Mouse (Mus musculus): ENCODE measurements around the gene Wdr45b. TPM values are rescaled to one million over a fixed set of nuclear protein-coding genes. Genes with fewer than 3 reads are reported as not detected.
"Not testable (repeated sequence)": the region's sequence is repeated elsewhere in the genome, so short reads cannot be mapped to it uniquely, and the experiment has no call there.

The Wdr45b gene
- 10 to 100 TPM; 42.0 to 43.6 TPM for total RNA-seq (2021)
- long read RNA-seq, experiment 1, transcript Wdr45b-201 (10 exons, 2,321 nt) = major isoform, 100 of 116 reads
- long read RNA-seq, experiment 1, partial matches to known transcripts = 3 of 116 reads
- long read RNA-seq, experiment 1, other reads (novel, unspliced or antisense) = 13 of 116 reads
- long read RNA-seq, experiment 2, transcript Wdr45b-201 (10 exons, 2,321 nt) = major isoform, 100 of 115 reads
- long read RNA-seq, experiment 2, partial matches to known transcripts = 3 of 115 reads
- long read RNA-seq, experiment 2, other reads (novel, unspliced or antisense) = 12 of 115 reads

DNA sequence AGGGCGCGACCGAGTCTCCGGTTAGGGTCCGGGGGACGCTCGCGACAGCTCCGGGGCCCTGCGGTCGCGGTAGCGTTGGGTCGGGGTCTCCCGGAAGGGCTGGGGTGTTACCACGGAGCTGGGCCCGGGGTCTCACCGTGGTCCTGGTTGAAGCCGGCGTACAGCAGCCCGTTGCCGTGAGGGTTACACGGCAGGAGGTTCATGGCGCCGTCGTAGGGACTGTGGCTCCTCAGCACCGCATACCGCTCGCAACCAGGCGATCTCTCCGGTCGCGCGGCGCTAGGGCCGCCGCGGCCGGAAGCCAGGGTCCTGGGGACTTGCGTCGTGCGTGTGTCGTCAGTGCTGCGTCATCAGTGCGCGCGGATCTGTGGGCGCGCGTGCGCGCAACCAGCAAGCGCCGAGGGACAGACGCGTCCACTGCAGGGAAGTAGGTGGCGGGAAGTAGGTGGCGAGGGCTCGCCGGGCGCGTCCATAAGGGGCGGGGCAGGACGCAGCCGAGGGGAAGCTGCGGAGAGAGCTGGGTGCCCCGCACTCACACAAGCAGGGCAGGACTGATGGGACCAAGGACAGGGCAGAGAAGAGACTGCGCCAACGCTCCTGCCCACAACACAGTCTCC lies at the start of gene Wdr45b:
Gene Wdr45b, minus strand, starts transcription at position 355 of the 617 bp plus-strand sequence.
- DNase-seq = peak; percentile 98 to 99
- intact Hi-C loops (cut with DNase I) = loop anchor here (5.0 kb wide), 1 partner anchor 68 kb away; the partner anchor contains the start of gene Fn3krp

DNA sequence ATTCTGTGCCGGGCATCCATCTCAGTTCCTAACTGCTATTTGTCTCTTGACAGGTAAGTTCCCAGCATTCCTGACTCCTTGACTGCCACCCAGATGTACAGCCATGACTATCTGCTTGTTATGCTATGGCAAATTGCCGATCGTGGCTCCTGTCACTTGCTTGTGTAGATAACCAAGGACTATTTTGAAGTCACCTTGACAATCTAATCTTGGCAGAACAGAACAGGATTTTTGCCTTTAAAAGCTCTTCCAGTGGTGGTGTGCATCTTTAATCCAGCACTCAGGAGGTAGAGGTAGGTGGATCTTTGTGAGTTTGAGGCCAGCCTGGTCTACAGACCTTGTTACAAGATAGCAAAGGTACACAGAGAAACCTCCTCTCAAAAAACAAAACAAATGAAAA lies 38.2 kb upstream of the Wdr45b start:
- intact Hi-C loops (cut with DNase I) = no loop called here
- no peak for DNase-seq

DNA sequence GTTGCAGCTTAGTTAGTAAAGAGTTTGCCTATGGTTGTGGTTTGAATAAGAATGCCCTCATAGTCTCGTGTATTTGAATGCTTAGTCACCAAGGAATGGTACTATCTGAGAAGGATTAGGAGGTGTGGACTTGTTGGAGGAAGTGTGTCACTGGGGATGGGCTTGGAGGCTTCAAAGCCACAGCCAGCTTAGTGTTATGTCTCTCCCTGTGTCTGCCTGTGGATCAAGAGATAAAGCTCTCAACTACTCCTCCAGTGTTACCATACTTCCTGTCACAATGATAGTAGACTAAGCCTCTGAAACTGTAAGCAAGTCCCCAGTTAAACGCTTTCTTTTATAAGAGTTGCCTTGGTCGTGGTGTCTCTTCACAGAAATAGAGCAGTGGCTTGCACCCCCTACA lies 36.5 kb upstream of the Wdr45b start:
- DNase-seq = no peak
- intact Hi-C loops (cut with DNase I) = no loop called here

DNA sequence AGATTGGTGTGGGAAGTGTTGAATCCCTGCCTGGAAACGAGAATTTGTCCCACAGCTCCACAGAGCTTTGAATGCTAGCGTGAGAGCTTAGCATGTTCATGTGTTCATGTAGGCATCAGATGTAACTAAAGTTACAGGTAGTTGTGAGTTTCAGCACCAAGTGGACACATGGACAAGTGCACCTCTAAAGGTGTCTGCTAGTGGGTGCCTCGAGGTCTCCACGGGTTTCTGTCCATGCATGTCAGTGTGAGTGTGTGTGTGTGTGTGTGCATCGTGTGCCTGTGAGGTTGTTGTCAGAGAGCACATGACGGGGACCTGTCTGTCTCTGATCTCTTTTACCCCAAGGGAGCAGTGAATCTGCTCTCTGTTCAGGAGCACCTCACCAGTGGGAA lies 34.3 kb upstream of the Wdr45b start:
- DNase-seq = no peak
- intact Hi-C loops (cut with DNase I) = loop anchor here (2.0 kb wide), 1 partner anchor 30 kb away; no protein-coding TSS in a partner anchor

DNA sequence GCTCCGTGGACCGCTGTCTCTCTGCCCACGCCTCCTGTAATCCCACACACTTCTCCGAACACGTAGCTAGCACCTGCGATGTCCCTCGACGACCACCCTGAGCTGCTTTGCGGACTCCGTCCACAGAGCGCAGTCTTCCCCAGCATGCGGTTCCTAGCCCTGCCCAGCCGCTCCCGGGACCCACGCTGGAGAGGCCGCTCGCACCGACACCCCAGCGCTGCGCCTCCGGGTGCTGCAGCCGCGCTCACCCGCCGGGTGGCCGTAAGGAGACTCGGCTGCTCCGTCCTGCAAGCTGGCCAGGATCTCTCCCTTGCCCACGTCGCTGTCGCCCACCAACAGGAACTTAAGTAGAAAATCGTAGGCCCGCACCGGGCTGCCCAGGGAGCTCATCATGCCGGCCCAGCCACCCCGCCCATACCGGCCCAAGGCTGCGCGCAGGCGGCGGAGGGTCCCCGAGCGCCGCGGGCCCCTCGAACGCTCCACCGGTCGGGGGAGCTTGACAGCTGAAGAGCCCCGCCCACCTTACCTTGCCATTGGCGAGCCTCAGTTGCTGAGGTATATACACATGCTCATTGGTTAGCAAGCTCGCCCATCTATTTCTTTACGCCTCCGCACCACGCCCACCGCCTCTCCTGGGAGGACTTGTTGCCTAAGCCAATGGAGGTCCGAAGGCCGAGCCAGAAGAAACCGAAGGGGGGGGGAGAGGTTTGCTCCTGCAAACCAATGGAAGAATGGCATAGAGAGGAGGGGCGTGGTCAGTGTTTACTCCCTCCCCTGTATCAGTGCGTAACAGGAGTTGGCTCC lies 33.7 kb upstream of the Wdr45b start, which contains the start of gene Rab40b:
Gene Rab40b, minus strand, starts transcription at position 502 of the 804 bp plus-strand sequence.
- intact Hi-C loops (cut with DNase I) = loop anchor here (2.0 kb wide), 1 partner anchor 31 kb away; no protein-coding TSS in a partner anchor

DNA sequence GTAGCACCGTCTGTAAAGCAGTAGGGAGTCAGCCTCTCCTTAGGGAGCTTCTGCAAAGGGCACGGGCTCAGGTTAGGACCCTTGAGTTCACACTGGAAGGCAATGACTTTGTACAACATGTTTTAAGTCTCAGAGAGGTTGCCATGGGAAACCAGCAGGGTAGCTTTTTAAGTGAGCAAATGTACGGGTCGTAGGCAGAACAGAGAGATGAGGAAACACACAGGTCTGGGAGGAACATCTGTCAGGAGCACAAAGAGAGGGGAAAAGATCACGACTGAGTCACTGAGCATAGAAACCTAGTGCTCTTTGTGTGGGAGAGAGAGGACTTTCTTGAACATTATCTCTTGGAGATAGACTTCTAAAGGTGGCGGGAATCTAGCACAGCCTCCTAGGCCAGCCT lies 26.0 kb upstream of the Wdr45b start:
- intact Hi-C loops (cut with DNase I) = no loop called here
- no peak for DNase-seq

More for the DNA sequence above, 33.7 kb upstream of the Wdr45b start, which contains the start of gene Rab40b:
- peak; percentile 87 to 88 for DNase-seq

DNA sequence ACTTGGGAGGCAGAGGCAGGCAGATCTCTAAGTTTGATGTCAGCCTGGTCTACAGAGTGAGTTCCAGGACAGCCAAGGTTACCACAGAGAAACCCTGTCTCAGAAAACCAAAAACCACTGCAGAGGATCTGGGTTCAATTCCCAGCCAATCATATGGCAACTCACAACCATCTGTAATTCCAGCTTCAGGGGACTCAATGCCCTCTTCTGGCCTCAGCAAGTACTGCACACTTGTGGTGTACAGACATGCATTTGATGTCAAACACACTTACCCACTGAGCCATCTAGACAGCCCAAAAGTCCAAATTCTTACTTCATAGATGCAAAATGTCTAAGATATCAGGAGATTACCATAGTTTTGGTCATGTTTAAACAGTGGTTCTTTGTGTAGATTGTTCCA lies 24.4 kb upstream of the Wdr45b start:
- no peak for DNase-seq
- intact Hi-C loops (cut with DNase I) = no loop called here

DNA sequence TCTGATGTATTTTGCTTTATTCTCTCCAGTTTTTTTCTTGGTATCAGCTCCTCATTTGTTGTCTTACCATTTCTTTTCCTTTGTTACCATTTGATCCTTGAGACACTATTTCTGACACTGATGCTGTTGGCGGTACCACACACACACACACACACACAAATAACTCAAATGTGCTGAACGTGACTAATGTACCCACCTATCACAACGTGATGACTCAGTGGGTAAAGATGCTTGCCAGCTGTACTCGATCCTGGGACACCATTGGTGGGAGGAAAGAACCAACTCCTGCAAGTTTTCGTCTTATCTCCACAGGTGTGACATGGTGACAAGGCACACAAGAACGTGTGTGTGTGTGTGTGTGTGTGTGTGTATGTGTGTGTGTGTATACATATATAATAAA lies 19.1 kb upstream of the Wdr45b start:
- no peak for DNase-seq
- intact Hi-C loops (cut with DNase I) = no loop called here

DNA sequence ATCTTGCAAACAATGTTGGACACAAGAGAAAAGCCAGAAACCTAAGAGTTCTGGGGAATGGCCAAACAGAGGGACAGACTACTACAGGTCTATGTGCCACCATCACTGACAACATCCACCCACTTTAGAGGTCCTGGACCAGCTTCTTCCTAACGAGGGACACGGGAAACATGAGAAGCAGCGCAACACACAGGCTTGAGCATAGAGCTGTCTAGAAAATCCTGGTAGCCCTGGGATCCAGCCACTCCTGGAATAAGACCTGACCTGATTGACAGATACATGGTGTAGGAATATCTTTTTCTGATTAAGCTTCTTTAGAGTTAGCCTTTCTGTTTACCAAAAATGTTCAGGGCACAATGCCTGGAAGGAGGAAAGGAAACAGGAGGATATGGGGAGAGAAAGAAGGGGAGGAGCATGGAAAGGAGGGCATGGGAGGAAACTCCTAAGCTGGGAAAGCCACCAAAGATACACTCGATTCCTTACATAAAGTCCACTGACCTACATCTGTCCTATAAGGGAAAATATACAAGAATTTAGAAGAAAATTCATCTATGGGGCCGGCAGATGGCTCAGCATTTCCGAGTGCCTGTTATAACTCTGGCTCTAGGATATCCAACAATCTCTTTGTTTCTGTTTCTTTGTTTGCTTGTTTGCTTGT lies 16.2 kb upstream of the Wdr45b start:
- intact Hi-C loops (cut with DNase I) = no loop called here
- DNase-seq = no peak

DNA sequence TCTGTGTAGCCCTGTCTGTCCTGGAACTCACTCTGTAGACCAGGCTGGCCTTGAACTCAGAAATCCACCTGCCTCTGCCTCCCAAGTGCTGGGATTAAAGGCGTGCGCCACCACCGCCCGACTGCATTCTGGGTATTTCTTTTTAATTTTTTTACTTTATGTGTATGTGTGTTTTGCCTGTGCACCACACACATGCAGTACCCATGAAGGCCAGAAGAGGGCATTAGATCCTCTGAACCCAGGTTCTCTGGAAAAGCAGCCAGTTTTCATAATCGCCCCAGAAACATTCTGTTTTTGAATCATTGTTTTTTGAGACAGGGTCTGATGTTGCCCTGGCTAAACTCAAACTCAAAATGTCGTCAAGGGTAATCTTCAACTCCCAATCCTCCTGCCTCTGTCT lies 15.4 kb upstream of the Wdr45b start:
- intact Hi-C loops (cut with DNase I) = no loop called here

DNA sequence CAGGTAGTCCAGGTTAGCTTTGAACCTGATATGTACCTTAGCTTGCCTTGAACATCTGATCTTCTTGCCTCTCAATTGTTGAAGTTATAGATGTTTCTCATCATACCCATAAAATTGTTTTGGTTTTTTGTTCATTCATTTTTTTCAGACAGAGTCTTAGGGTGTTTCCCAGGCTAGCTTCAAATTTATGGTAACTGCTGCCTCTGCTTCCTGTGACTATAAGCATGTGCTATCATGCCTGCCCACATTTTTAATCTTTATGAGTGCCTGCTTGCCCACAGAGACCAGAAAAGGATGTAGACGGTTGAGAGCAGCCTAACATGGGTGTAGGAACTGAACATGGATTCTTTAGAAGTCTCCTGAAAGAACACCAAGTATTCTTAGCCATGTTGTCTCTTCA lies 14.5 kb upstream of the Wdr45b start:
- intact Hi-C loops (cut with DNase I) = no loop called here
- DNase-seq = no peak

More for the DNA sequence above, 15.4 kb upstream of the Wdr45b start:
- DNase-seq = peak; percentile 11 to 37

DNA sequence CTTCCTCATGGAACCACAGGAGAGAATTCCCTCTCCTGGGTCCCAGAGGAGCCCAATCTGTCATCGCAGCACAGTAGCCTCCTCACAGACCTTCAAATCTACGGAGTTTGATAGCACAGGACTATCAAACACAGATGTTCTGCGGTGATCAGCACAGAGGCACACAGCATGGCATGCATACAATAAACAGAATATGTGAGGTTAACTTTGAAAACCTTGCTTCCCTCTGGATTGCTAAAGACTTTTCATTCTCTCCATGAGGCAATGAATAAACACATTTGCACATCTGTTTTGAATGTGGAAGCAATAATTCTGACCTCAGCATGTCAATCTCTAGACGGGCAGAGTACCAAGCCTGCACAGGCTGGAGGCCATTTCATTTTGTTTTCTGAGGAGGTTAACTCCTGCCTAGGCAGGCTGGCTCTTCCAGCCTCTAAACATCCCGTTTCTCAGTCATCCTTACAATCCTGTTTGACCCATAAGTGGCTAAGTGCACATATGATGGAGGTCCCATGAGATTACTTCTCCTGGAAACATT lies 13.0 kb upstream of the Wdr45b start:
- peak in 1 of 2 experiments; percentile 18 for DNase-seq
- intact Hi-C loops (cut with DNase I) = no loop called here

DNA sequence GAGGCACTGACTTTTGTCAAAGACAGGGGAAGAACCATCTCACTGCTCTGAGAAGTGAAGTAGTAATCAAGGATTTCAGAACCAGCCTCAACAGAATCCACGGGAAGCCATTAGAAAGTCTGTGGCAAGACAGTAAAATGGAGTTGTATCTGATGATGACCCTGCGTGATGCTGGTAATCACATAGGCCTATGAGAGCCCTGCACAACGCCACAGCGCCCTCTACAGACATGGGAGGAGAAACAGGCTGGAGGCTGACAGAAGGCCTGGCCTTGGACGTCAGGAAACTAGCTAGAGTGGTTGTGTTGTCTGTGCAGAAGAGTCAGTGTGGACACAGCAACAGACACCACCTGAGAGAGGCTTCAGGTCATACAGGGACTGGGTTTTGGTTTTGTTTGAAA lies 8.0 kb upstream of the Wdr45b start:
- intact Hi-C loops (cut with DNase I) = no loop called here

DNA sequence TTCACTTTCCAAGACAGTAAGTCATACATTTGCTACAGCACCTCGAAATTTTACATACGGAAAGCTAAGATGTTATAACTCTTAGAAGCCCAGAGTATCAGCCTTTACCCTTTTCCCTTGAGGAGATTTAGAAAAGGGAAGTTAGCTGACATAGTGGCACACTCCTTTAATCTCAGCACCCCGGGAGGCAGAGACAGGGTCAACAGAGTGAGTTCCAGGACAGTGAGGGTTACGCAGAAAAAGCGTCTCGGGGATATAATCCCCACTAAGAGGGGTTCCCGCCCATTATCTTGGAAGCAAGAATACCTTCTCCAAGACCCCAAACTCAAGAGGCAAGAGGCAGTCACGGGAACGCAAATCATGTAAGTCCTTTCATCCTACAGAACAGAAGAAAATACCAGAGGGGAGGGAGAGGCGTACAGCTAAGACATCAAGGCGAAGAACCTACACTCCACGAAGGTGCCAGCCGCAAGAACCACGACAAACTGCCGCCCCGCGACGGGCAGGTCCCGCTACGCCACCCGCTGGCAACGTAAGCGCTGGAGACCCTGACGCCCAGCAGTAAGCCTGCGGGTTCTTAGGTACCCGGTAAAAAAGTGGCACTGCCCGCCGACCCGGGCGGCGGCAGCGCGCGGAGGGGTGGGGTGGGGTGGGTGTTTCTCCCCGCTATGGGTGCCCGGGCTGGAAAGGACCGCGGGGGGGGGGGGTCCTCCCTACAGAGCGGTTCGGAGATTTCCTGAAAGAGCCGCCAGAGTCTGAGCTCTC lies 737 bp downstream of the Wdr45b start:
- intact Hi-C loops (cut with DNase I) = loop anchor here (5.0 kb wide), 1 partner anchor 69 kb away; the partner anchor contains the start of gene Fn3krp
- peak; percentile 28 to 49 for DNase-seq

More for the DNA sequence above, 8.0 kb upstream of the Wdr45b start:
- peak; percentile 25 to 28 for DNase-seq

DNA sequence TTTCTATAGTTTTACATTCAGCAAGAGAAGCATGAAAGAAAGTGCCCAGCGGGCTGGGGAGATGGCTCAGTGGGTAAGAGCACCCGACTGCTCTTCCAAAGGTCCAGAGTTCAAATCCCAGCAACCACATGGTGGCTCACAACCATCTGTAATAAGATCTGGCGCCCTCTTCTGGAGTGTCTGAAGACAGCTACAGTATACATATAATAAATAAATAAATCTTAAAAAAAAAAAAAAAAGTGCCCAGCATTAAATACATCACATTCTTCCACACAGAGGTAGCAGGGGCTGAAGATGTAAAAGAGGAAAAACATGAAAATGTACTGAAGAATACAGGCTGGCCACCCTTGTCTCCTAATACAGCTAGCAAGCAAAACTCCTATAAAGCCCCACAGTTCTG lies 5.5 kb downstream of the Wdr45b start:
- intact Hi-C loops (cut with DNase I) = loop anchor here (5.0 kb wide), 1 partner anchor 86 kb away; no protein-coding TSS in a partner anchor
- DNase-seq = not testable (repeated sequence)

DNA sequence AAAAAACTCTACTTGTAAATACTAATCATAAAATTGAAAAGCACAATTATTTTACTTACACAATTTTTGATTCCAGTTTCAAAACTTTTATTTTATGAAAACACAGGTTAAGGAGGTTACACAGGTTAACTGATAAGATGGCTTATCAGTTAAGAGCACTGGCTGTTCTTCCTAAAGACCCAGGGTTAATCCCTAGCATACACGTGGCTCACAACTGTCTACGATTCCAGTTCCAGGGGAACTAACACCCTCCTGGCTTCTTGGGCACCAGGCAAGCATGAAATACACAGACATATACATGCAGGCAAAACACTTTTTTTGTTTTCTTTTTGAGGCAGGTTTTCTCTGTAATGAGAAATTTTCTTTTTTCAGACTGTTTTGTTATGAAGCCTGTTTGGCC lies 6.1 kb downstream of the Wdr45b start:
- DNase-seq = no peak
- intact Hi-C loops (cut with DNase I) = loop anchor here (5.0 kb wide), 1 partner anchor 86 kb away; no protein-coding TSS in a partner anchor

DNA sequence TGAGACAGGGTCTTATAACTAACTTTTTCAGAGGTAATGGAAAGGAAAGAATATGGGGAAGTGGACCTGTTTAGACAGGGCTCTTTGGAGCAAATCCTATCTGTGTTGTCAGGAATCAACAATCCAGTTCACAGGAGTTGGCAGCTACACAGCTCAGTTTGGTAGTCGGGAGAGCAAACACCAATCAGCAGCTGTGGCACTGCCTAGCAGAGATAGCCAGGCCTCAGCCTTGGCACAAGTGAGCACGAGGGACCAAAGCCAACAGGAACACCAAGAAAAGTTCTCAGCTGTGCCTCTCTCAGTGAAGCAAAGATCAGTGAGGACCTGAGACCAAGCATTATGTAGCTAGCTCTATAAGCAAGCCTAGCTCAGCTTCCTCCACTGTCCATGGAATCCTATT lies 7.2 kb downstream of the Wdr45b start:
- intact Hi-C loops (cut with DNase I) = loop anchor here (5.0 kb wide), 1 partner anchor 85 kb away; no protein-coding TSS in a partner anchor
- peak; percentile 46 to 67 for DNase-seq

DNA sequence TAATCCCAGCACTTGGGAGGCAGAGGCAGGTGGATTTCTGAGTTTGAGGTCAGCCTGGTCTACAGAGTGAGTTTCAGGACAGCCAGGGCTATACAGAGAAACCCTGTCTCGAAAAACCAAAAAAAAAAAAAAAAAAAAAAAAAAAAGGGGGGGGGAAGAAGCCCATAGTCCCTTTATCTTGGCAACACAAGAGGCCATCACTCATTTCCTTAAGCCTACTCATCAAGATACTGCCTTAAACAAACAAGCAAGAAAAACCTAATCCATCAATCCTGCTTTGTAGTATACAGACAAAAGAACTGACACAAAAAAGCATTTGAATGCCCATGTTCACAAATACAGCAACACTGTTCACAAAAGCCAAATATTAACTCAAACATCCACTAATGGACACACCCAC lies 11.8 kb downstream of the Wdr45b start:
- intact Hi-C loops (cut with DNase I); DNase-seq: not testable (repeated sequence)

DNA sequence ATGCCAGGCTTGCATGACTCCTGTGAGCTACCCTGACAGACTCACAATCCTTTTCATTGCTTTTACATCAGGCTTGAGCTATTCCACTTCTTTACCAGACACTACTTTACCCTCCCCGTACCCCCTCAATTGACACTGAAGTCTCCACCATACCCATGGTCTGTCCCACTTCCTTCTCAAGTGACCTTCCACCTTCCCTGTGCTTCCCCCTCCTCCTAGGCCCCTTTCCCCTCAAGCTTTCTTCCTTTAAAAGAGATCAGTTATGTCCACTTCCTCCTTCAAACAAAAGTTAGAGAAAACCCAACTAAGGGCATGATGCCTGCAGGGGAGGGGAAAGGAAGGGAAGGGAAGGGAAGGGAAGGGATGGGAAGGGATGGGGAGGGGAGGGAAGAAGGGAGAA lies 14.0 kb downstream of the Wdr45b start:
- intact Hi-C loops (cut with DNase I) = no loop called here
- DNase-seq = no peak

Measured in heart, postnatal 14 days (tissue).